Mouse (Mus musculus): ENCODE results near the gene Snip1.

The Snip1 gene

DNA sequence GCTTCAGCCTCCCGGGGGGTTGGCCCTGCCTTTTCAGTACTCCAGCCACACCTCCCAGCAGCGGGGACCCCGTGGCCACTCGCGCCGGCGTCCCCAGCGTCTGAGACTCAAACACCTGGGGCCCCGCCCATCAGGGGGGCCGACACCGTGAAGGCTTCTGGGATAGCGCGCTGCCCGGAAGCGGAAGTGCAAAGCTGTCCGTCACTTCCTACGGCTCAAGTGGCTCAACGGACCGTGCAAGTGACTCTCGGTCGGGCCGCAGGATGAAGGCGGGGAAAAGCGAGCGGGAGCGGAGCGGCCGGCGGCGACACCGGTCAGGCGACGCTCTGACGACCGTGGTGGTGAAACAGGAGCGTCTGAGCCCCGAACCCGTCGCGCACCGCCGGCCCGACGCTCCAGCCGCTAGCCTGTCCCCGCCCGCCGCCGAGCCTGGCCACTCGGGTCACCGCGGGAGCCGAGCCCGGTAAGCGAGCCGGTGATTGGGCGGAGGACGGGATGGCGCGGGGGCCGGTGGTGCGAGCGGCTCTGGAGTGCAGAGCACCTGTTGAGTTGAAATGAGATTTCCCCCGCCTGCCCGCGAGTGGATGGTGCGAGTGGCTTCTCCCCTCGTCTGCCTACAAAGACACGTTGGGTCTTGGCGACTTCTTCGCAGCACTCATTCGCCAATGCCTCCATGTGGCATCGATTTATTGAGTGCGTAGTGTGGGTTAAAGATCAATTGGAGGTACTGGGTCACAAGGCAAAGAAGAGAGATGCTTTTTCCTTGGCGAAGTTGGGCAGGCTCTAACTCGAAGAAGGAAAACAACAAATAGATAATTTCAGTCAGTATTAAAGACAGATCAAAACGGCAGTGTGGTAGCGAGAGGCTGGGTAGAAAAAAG lies at the start of gene Snip1:
Gene Snip1, plus strand, starts transcription at position 183 of the 881 bp plus-strand sequence.
- DNase-seq (ENCODE audit: low spot score): peak; percentile 95

DNA sequence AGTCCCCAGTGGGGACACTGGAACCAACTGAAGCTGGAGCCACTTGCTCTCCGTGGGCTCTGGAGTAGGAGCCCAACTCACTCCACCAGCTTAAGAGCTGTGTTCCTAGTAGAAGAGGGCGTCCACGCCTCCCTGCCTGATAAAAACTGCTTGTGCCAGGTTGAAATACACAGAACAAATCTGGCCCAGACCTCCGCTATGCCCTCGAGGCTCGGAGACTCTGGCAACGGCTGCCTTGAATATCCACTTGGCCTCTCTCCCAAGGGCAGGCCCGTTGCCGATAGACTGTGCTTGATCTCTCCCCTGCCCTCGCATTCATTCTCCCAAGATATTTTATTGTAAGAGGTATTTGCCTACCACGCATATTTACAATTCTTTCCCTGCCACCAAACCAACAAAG lies 49.0 kb upstream of the Snip1 start:
- peak; percentile 76 for DNase-seq (ENCODE audit: low spot score)

GRCm38 (mm10) chr4:125020780-125021538 lies 45.5 kb upstream of the Snip1 start:
- no peak for DNase-seq (ENCODE audit: low spot score)

GRCm38 (mm10) chr4:125029891-125030614 lies 36.4 kb upstream of the Snip1 start:
- peak; percentile 94 for DNase-seq (ENCODE audit: low spot score)

DNA sequence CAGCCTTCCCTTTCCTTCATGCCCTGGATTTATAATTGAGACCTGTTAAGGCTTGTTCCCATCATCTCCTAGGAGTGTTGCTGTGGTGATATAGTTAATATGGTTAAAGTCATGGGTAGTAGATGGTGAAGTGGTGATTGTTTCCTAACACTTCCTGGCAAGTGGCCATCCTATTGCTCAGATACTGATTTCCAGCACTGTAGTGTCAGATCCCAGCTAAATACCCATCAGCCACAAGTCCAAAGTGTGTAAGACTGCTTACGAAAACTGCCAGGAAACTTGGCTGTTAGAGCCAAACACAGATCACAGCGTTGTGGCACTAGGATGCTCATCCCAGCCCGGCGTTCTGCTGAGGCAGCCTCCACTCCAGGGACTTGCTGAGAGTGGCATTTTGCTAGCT lies 32.1 kb upstream of the Snip1 start:
- DNase-seq (ENCODE audit: low spot score): no peak

- DNase-seq (ENCODE audit: low spot score): no peak
Measured at GRCm38 (mm10) chr4:125044454-125044853, 22.0 kb upstream of the Snip1 start.

DNA sequence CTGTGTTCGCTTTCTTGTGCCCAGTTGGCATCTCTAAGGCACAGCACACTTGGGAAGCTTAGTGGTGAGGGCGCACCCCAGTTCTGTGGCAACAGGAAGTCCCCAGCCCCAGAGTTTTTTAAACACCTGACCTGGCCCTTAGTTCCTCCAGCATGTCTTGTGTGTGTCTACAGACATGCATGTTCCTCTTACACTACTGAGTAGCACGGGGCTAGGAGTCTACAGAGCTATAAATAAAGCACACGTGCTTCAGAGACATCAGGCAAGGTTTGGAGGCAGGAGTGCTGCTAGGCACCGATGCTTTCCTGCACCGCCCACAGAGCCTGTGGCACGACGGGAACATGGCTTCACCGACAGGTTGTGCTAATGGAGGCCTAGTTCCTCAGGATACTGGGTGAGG lies 11.1 kb upstream of the Snip1 start:
- no peak for DNase-seq (ENCODE audit: low spot score)

DNA sequence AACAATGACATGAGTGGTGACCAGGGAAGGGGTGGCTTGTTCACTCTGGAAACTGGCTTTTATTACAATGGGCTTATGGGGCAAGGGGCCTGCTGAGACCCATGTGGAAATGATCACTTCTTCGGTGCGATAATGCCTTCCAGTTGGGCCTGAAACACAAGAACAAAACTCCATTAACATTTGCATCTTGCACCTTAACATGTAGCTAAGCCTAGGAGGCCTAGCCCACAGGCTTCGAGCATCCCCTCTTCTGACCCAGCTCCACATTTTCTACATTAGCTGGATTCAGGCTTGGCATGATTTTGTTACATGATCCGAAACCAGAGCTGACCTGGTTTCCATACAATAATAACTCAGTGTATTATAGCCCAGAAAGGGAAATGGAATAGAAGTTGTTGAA lies 10.0 kb upstream of the Snip1 start:
- DNase-seq (ENCODE audit: low spot score): no peak

GRCm38 (mm10) chr4:125057273-125057672 lies 9.2 kb upstream of the Snip1 start:
- DNase-seq (ENCODE audit: low spot score): no peak

DNA sequence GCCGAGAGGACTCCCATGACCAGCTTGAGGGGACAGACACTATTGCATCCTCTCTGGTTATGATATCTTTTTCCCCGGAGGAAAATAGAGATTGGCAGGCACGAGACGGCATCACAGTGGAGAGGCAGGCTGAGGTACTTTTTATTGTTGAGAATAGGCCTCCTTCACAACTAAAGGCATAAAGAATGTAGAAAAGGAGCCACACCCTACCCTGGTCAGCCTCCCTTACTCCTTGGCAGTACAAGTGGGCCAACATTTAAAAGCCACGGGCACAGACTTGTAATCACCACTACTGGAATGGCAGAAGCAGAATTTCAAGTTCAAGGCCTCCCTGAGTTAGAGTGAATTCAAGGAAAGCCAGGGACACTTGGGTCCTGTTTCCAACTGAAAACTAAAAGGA lies 8.4 kb upstream of the Snip1 start:
- DNase-seq (ENCODE audit: low spot score): no peak

DNA sequence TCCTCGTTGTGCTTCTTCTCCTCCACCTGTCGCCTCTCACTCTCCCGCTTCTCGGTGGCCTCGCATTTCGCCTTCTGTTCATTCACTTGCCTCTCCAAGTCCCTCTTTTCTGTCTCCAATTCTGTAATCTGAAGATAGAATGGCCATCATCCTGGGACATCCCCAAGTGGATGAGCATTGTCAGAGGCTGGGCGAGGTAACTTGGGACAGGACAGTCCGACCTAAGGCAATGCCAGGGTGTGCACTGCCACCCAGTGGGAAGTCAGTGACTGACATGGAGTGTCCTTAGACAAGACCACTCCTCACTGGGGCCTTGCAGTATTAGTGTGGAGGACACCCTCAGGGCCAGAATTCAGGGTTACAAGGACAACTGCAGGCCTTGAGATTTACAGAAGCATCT lies 7.4 kb upstream of the Snip1 start:
- peak; percentile 79 for DNase-seq (ENCODE audit: low spot score)

- no peak for DNase-seq (ENCODE audit: low spot score)
Measured at GRCm38 (mm10) chr4:125063829-125064228, 2.6 kb upstream of the Snip1 start.

GRCm38 (mm10) chr4:125065517-125066307 lies 760 bp upstream of the Snip1 start, which contains the start of gene Dnali1:
Dnali1 (minus strand) TSS chr4:125065703.
- peak; percentile 80 for DNase-seq (ENCODE audit: low spot score)

DNA sequence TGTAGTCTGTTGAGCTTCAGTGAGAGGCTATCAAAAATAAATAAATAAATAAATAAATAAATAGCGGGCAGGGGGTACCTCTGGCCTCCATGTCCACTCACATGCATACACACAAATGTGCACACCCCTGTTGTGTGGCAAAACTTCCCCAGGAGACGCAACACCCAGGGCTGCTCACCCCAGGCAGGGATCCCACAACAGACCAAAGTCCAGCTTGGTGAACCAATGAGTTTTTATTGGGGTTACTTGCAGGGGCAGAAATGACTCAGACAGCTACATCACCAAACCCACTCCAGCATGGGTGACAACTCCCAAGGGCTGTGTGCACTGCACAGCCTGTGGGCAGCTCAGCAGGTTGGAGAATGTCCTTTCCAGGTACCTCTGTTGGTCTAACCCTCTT lies 11.2 kb downstream of the Snip1 start:
- no peak for DNase-seq (ENCODE audit: low spot score)

DNA sequence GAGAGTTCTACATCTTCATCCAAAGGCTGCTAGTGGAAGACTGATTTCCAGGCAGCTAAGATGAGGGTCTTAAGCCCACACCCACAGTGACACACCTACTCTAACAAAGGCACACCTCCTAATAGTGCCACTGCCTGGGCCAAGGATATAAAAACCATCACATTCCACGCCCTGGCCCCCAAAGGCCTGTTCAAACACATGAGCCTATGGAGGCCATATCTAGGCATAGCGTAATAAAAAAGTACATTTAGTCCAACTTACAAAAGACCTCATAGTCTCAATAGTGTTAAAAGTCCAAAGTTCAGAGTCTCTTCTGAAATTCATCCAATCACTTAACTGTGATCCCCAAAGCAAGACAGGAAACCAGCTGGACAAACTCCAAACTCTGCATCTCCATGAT lies 12.2 kb downstream of the Snip1 start:
- no peak for DNase-seq (ENCODE audit: low spot score)

- DNase-seq (ENCODE audit: low spot score): peak; percentile 95
Measured at GRCm38 (mm10) chr4:125084403-125085345, 18.2 kb downstream of the Snip1 start, which contains the start of gene Meaf6. Meaf6 (plus strand) TSS chr4:125085134.

DNA sequence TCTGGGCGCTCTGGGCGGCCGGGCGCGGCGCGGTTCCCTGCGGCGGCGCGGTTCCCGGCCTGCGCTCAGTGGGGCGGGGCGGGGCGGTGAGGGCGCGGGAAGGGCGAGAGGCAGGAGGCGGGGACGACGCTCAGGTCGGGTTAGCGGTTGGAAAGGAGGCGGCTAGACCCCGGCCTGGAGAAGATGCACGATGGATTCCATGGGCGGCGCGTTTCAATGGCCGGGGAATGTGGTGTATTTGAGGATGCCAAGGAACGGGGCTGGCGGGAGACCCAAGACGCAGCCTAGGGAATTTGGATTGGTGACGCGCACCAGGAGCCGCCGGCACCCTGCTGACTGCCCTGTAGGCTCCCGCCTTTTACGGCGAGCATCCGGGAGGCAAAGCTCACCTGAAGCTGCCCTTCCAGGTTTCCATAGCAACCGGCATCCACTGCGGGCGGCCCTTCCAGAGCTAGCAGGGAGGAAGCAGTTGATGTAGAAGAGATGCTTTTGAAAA lies 18.9 kb downstream of the Snip1 start:
- peak; percentile 86 for DNase-seq (ENCODE audit: low spot score)

- DNase-seq (ENCODE audit: low spot score): no peak
Measured at GRCm38 (mm10) chr4:125093031-125093430, 26.6 kb downstream of the Snip1 start.

DNA sequence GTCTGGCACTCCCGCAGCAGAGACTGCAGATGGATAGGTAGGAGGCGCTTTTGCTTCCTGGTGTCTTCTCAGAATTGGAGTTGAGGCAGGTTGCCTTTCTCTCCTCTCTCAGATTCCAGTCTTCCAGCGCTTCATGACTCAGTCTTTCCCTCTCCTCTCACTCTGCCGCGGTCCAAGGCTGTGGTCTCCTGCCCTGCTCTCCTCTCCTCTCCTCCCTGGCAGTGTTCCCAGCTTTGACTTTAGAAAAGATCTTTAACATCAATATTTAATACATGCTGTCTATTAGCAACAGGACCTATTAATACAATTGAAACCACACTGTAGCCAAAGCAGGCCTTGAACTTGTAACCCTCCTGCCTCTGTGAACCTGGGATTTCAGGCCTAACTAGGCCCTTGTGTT lies 29.6 kb downstream of the Snip1 start:
- DNase-seq (ENCODE audit: low spot score): no peak

GRCm38 (mm10) chr4:125097412-125097811 lies 30.9 kb downstream of the Snip1 start:
- DNase-seq (ENCODE audit: low spot score): no peak
